Mouse (Mus musculus) megakaryocyte, embryonic 14.5 days (primary cell): Measurements from ENCODE around the gene Eps8l3.

Experiments
- FLI1 ChIP-seq: IDR thresholded peaks from 2 replicates; pipeline ENCODE4 v1.6.1; 2012; ENCODE audit warnings: low read length, inconsistent platforms, mixed read lengths
- GATA1 ChIP-seq: IDR thresholded peaks from 3 replicates; pipeline ENCODE4 v1.6.1; 2012; ENCODE audit warnings: mixed read lengths, low read length, inconsistent platforms, borderline replicate concordance

DNA sequence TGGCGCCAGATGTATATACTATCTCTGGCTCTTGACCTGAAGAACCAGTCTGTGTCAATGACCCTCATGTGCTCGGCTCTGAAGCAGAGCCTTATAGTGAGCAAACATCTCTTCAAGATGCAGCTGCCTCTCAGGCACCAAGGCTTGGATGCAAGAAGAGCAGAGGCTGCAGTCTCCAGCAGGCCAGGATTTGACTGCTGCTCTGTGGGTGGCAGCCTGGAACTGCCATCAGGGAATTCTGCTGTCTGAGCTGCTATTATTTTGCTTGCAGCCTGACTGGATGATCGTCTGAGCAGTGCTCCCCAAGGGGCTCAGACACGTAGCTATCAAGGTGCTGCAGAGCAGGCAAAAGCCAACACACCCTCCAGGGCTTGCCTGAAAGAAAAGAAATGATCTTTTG, 28.9 kb upstream of the Eps8l3 start:
- no peak for TF ChIP-seq GATA1
- no peak for TF ChIP-seq FLI1
